Mouse (Mus musculus): ENCODE data around the gene Klhl42. TPM values are rescaled to one million over a fixed set of nuclear protein-coding genes. Genes with fewer than 3 reads are reported as not detected.

Gene Klhl42
- polyA plus RNA-seq, 1 experiment from 2014 or later: 7.2 TPM

DNA sequence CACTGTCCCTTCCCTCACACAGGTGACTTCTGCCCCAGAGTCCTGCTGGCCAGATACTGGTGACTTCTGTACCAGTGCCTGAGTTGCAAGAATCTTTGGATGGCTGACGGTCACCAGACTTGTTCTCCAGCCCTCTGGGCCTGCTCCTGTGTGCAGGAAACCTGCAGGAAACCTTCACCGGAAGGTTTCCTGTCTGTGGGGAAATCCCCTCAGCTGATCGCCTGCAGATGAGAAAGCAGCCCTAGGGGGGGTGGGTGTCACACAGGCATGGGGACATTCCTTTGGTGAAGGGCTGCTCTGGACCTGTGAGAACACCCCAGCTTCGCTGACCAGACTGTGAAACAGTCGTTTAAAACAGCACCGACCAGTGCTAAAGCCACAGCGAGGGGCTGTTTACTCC, 63.9 kb downstream of the Klhl42 start:
- Histone ChIP-seq H3K4me1 (ENCODE audit: control insufficient read depth, insufficient read depth, low read length) (no peaks in the 10 kb centered on the region), H3K9ac (ENCODE audit: low read depth, low read length) (no peak overlapping the region), H3K9me3 (ENCODE audit: control insufficient read depth, low read length) (no peaks in the 10 kb centered on the region), H3K36me3 (ENCODE audit: control insufficient read depth, insufficient read depth, low read length) (no peaks in the 10 kb centered on the region), H3K27ac (ENCODE audit: low read depth, low read length) (no peak overlapping the region), H3K4me2 (replicated peaks; ENCODE audit: low read depth, low read length) (no peak overlapping the region), H3K4me3 (ENCODE audit: low read length) (no peak overlapping the region), H3K27me3 (ENCODE audit: control insufficient read depth, insufficient read depth, low read length) (no peaks in the 10 kb centered on the region)
- WGBS: 68% methylated on average over 7 of the region's 7 CpGs
- ATAC-seq (ENCODE audit: low FRiP score, low TSS enrichment): no peak

DNA sequence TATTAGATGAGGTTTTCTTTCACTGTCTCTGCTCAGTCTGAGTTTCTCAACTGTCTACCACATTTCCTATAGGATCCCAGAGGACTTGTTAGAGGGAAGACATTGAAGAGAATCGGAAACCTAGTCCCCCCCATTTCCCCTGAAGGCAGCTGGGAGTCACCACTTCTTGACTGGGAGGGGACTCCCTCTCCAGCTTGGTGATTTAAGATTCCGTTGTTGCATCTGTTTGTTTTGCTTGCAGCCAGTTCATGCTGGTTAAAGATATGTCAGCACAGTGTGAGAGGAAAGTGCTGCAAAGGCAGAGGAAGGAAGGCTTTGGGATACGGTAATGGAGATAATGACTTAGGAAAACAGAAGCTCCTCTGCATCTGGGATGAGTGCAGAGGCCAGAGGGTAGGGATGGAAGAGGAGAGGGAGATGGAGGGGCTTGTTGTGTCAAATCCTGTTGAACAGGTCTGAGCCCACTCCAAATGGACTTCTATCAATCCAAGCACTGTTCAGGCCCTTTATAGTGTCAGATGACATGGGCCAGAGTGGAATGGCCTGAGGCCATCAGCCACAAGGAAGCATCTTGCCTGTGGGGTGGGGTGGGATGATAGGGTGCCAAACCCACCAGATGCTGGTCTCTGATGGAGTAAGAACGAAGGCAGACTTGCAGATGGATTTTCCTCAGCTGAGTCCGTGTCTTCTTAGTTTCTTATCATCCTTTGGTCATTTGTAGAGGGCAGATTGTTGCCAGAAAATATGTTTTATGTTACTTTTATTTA, 70.8 kb downstream of the Klhl42 start:
- no peak overlapping the region for H3K4me2 ChIP-seq (replicated peaks; ENCODE audit: low read depth, low read length)
- ATAC-seq (ENCODE audit: low FRiP score, low TSS enrichment): peak; percentile 62; the same call in 1 of the 2 replicates
- H3K27ac ChIP-seq (ENCODE audit: low read depth, low read length): peak overlapping the region; percentile 11; the same call in 1 of the 2 replicates
- no peak overlapping the region for H3K4me3 ChIP-seq (ENCODE audit: low read length)
- 37% methylated on average over 5 of the region's 5 CpGs for WGBS
- H3K27me3 ChIP-seq (ENCODE audit: control insufficient read depth, insufficient read depth, low read length): no peaks in the 10 kb centered on the region
- 0 out of 2 replicates have a peak, but pooled peaks cover 3% of the 10 kb centered on the region for H3K9me3 ChIP-seq (ENCODE audit: control insufficient read depth, low read length)
- no peaks in the 10 kb centered on the region for H3K36me3 ChIP-seq (ENCODE audit: control insufficient read depth, insufficient read depth, low read length)
- H3K9ac ChIP-seq (ENCODE audit: low read depth, low read length): no peak overlapping the region
- no peaks in the 10 kb centered on the region for H3K4me1 ChIP-seq (ENCODE audit: control insufficient read depth, insufficient read depth, low read length)

Other genes with a start within 250 kb of the Klhl42 start
- gene Smco2, start 241.3 kb upstream of the Klhl42 start, polyA plus RNA-seq (2014; fragmentation: Nextera tagmentation; extraction: Ambion mirVana): not detected in 2 replicates
- 34.7 and 80.1 TPM in 2 replicates for gene Ppfibp1, start 202.9 kb upstream of the Klhl42 start, polyA plus RNA-seq (2014; fragmentation: Nextera tagmentation; extraction: Ambion mirVana)
- 0.37 and 0.45 TPM in 2 replicates for gene 1700034J05Rik, start 137.0 kb upstream of the Klhl42 start, polyA plus RNA-seq (2014; fragmentation: Nextera tagmentation; extraction: Ambion mirVana)
- gene Rep15, start 58.8 kb upstream of the Klhl42 start, polyA plus RNA-seq (2014; fragmentation: Nextera tagmentation; extraction: Ambion mirVana): 1.6 and 1.7 TPM in 2 replicates
- gene Mrps35, start 48.6 kb upstream of the Klhl42 start, polyA plus RNA-seq (2014; fragmentation: Nextera tagmentation; extraction: Ambion mirVana): 135 and 153 TPM in 2 replicates
- gene Mansc4, start 4.3 kb upstream of the Klhl42 start, polyA plus RNA-seq (2014; fragmentation: Nextera tagmentation; extraction: Ambion mirVana): 4.7 and 6.1 TPM in 2 replicates
- 1.3 TPM in 2 replicates for gene Pthlh, start 172.8 kb downstream of the Klhl42 start, polyA plus RNA-seq (2014; fragmentation: Nextera tagmentation; extraction: Ambion mirVana)

Measured in kidney, embryonic 14.5 days (tissue).